Mouse (Mus musculus): ENCODE measurements at regions not wholly inside any gene's neighbourhood (a gene's known extent, or its start where the extent isn't known, plus 50 kb on each side); places are given as distances from the start of the nearest gene placed in this dataset.

- TF ChIP-seq POLR2A (IDR thresholded peaks at IDR 0.05; ENCODE audit: insufficient read length, low read depth) (no peak), TCF12 (IDR thresholded peaks at IDR 0.05; ENCODE audit: insufficient read depth, poor library complexity, severe bottlenecking) (no peak), MYOD1 (IDR thresholded peaks at IDR 0.05; ENCODE audit: control insufficient read depth in 1 of 3, insufficient read length in 2 of 3, low read depth in 2 of 3) (no peak), USF1 (IDR thresholded peaks at IDR 0.05; ENCODE audit: low read depth) (no peak), MAX (IDR thresholded peaks at IDR 0.05; ENCODE audit: low read depth) (no peak), TCF3 (IDR thresholded peaks at IDR 0.05; ENCODE audit: insufficient read length, low read depth) (no peak)
These were observed 144.1 kb upstream of the Gm765 start for GRCm38 (mm10) chr6:98486626-98487025.

Data from myocyte (in vitro differentiated cells).